Mouse (Mus musculus): ENCODE results near the gene Sfxn5.

GRCm38 (mm10) chr6:85305826-85306225 is 27.4 kb downstream of the Sfxn5 start:
- TF ChIP-seq POLR2A (IDR thresholded peaks at IDR 0.05; ENCODE audit: extremely low read depth, insufficient read depth, low read length) = no peak
- TF ChIP-seq CTCF (IDR thresholded peaks at IDR 0.05; ENCODE audit: extremely low read depth, insufficient read depth, low read length) = no peak

Data from cortical plate, adult 2 months (tissue).